Mouse (Mus musculus): ENCODE results near the gene Tmem165. TPM values are rescaled to one million over a fixed set of nuclear protein-coding genes. Genes with fewer than 3 reads are reported as not detected.

The Tmem165 gene
- total RNA-seq (2014; fragmentation: Nextera tagmentation) (98.5 and 105 TPM in 2 replicates), total RNA-seq (2017) (133 and 147 TPM in 2 replicates)

DNA sequence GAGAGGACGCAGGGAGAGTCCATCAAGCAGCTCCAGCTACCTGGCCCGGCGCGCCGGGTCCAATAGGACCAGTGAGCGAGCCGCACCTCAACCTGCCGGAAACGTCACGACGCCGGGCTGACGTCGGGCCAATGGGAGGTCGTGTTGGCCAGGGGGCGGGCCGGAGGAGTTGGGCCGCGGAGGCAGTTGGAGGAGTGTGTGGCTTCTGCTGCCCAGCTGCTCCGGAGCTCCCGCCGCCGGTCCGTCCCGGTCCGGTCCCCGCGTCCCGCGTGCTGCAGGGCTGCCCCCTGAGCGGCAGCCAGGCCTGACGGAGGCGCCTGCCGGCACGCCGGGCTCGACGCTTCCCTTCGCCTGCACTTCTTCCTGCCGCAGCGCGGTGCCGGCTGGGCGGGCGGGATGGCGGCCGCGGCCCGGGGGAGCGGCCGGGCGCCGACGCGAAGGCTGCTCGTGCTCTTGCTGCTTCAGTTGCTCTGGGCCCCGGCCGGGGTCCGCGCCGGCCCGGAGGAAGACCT, at the start of gene Tmem165:
Gene Tmem165, plus strand, starts transcription at position 131 of the 512 bp plus-strand sequence.
- peak; percentile 78 for ATAC-seq (replicated peaks; ENCODE audit: poor library complexity, severe bottlenecking)

DNA sequence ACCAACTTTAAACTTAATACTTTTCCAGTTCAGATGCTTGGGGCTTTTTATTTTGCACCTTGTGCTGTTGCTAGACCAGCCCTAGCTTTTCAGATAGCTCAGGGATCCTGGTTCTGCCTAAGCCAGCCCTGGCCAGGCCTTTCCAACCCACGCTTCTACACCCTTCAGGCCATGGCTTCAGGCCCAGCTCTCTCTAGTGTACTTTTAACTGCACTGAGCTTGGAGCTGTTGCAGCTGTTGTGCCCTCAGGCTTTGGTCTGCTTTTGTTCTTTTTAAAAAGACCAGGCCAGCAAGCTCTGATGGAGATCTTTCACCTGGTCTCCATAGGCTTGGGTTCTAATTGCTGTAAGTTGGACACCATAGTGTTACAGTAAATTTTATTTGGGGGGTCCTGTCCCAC, 48.0 kb upstream of the Tmem165 start:
- ATAC-seq (replicated peaks; ENCODE audit: poor library complexity, severe bottlenecking): no peak

DNA sequence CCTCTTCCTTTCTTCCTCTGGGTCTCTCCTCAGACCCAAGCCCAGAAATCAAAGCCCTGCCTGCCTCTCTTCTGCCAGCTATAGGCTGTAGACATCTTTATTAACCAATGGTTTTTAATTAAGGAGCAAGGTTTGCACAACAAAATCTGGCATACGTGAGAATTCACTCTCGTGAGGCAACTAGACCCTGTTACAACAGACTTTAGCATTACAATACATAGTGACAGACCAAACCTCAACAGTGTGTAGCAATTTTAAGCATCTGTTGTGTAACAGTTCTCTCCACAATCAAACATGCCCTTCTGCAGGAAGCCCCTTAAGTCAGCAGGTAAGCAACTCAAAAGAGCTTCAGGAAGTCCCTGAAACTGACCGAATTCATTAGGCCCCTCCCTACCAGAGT, 47.4 kb upstream of the Tmem165 start:
- peak; percentile 69 for ATAC-seq (replicated peaks; ENCODE audit: poor library complexity, severe bottlenecking)

DNA sequence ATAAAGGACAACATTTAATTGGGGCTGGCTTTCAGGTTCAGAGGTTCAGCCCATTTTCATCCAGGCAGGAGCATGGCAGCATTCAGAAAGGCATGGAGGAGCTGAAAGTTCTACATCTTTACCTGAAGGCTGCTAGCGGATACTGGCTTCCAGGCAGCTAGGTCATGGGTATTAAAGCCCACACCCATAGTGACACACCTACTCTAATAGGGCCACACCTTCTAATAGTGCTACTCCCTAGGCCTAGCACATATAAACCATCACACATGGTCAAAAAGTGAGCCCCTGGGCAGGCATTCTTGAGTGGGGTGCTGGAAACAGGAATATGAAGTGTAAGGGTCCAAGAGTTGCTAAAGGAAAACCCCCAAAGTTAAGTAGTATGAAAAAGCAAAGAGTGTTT, 46.1 kb upstream of the Tmem165 start:
- no peak for ATAC-seq (replicated peaks; ENCODE audit: poor library complexity, severe bottlenecking)

DNA sequence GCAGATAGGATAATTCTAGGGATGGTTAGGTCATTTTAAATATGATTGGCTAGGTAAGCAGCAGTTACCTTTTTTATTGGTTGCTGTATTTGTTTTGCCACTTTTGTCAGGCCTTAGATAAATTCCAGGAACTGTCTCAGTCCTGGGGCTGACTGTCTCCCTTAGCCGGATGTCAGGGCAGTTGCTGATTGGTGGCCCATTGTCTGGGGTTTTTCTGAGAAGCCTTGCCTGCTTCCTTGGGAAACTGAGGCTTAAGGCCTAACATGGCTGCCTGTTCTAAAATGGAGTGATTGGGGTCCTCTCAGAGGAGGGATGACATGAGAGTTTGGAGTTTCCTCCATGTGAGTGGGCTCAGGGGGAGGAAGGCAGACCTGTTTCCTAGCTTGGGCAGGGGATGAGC, 45.6 kb upstream of the Tmem165 start:
- ATAC-seq (replicated peaks; ENCODE audit: poor library complexity, severe bottlenecking): no peak

DNA sequence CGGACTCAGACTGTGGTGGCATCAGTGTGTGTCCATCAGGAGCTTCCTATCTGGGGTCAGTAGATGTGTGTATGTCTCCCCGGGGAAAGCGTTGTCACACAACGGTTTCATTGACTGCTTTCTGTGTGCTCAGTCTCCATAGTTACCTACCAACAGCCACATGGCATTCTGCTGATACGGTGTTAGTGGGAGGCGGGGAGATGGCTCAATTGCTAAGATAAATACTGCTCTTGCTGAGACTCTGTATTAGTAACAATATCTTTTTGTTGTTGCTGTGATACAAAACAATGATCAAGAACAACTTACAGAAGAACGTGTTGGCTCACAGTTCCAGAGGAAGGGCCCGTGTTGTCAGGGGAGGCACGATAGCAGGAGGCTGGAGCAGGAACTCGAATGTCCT, 45.2 kb upstream of the Tmem165 start:
- no peak for ATAC-seq (replicated peaks; ENCODE audit: poor library complexity, severe bottlenecking)

DNA sequence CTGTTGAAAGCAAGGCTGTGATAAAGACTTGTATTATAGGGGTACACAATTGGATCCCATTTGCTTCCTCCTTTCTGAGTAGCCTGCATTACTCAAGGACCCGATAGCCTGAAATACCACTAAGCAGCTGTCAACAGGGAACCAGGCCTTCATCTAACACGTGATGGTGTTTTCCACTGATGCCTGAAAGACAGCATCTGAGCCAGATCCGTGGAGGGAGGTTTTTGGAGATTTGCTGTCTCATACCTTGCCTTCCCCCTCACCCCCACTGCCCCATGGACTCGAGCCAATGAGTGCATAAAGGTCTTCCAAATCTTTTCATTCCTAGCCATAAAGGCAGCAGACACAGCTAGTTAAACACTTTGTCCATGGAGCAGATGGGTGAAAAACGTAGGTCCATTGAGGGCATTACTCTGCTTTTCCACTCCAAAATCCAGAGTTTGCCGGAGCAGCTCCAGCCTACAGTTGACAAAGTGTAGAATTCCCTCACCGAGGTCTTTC, 44.5 kb upstream of the Tmem165 start:
- ATAC-seq (replicated peaks; ENCODE audit: poor library complexity, severe bottlenecking): peak; percentile 26

DNA sequence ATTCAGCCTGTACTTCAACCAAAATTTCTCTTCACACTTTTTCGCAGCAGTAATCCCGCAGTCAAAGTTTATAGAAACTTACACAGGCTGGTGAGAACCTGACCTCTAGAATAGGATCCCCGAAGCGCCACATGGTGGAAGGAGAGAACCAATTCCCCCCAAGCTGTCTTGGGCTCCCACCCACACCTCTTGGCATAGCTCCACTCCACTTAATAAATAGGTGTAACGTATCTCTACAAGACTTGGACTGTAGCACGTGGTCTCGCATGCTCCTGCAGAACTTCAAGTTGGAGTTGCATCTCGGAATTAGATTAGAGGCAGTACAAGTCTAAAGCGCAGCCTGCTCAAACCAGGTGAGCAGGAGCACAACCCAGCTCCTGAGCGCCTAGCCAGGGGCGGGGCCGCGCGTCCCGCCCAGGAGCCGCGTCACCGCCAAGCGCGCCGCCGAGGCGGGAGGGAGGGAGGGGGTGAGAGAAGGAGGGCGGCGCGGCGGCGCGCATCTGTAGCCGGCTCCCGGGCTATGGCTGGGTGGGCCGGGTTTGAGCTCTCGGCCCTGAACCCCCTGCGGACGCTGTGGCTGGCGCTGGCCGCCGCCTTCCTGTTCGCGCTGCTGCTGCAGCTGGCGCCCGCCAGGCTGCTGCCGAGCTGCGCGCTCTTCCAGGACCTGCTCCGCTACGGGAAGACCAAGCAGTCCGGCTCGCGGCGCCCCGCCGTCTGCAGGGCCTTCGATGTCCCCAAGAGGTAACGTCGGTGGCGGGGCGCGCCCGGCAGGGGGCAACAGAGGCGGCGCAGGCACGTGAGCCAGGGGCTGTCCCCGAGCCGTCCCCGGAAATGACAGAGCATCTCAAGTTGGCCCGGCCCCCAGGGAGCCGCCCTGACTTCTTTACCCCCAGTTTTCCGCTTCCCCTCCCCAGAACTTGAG, 43.6 kb upstream of the Tmem165 start, which contains the start of gene Srd5a3:
Gene Srd5a3, plus strand, starts transcription at position 464 of the 922 bp plus-strand sequence.
- ATAC-seq (replicated peaks; ENCODE audit: poor library complexity, severe bottlenecking): peak; percentile 71

DNA sequence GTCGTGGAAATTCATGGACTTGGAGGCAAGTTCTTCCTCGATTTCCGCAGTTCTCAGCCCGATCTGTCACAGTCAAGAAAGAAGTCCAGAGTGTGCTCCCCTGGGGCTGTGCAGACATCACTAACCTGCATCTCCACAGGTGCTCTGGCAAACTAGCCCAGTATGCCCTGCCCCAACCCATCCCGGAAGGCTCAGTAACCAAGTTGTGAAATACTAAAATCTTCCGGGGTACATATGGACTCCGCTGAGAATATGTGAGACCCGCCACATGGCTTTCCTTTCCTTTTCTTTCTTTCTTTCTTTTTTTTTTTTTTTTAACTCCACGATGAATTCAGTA, 43.0 kb upstream of the Tmem165 start:
- ATAC-seq (replicated peaks; ENCODE audit: poor library complexity, severe bottlenecking): peak; percentile 25

DNA sequence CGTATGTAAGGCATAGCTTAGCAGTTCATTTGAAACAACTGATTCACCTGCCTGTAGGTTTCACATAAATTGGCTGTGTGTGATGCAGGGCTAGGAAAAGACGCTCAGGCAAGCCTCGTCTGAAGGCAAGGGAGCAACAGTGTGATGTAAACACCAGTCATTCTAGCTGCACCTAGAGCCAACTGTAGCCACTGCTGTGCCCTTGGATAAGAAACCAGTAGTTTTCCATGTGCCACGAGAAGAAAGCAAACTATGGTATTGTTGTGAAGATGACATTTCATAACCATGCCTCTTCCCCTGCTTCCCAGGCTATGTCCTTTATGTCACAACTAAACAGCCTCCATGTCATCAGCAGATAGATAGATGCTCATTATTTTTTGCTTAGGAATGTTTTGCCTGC, 40.3 kb upstream of the Tmem165 start:
- ATAC-seq (replicated peaks; ENCODE audit: poor library complexity, severe bottlenecking): no peak

DNA sequence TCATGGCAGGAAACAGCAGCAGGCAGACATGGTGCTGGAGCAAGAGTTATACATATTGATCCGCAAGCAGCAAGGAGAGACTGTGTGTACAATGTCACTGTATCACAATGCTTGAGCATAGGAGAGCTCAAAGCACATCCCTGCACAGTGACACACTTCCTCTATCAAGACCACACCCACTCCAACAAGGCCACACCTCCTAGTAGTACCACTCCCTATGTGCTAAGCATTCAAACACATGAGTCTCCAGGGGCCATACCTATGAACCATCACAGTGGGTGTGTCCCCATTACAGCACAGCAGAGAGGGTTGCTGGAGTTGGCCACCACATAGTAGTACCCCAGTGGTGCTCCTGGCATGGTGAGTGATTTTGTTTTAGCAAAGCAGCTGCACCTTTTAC, 37.3 kb upstream of the Tmem165 start:
- peak; percentile 17; the same call in 1 of the 2 replicates for ATAC-seq (replicated peaks; ENCODE audit: poor library complexity, severe bottlenecking)

DNA sequence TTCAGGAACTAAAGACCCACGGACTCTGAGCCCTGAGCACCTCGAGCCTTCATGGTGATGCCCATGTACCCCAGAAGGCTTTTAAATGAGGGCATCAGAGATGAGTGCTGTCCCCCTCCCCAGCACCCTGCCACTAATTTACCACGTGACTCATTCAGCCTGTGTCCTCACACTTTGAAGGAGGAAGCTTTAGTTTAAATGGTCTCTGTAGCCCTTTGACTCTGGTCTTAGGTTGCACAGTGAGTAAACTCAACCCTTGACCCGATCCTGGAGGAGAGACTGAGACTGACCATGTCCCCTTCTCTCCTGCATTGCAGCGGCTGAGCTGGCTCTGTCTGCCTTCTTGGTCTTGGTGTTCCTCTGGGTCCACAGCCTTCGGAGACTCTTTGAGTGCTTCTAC, 34.2 kb upstream of the Tmem165 start:
- ATAC-seq (replicated peaks; ENCODE audit: poor library complexity, severe bottlenecking): no peak

DNA sequence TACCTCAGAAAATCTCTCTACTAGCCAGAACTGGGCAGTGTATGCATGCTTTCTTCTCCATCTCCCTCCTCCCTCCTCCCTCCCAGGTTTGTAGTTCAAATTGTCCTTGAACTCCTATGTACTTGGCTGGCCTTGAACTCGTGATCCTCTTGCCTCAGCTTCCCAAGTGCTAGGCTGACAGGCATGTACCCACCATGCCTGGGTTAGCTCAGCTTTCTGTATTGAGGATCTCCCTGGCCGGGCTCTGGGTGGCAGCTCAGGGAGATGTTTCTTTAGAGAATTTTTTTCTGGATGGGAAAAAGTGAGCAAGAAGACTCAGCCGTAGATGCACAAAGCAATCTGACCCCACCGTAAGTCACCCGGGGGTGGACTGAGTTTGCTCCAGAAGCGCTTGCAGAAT, 30.7 kb upstream of the Tmem165 start:
- no peak for ATAC-seq (replicated peaks; ENCODE audit: poor library complexity, severe bottlenecking)

DNA sequence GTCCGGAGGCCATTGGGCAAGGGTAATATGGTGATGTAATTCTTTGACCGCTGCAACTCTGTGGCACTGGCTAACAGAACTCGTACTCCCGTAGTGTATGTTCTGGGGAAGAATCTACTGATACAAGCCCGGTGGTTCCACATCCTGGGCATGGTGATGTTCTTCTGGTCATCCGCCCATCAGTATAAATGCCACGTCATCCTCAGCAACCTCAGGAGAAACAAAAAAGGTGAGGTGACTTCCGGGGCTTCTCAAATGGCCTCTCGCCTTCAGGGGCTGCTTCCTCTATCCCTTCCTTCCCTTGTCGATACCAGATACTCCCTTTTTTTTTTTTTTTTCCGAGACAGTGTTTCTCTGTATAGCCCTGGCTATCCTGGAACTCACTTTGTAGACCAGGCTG, 30.2 kb upstream of the Tmem165 start:
- ATAC-seq (replicated peaks; ENCODE audit: poor library complexity, severe bottlenecking): no peak

DNA sequence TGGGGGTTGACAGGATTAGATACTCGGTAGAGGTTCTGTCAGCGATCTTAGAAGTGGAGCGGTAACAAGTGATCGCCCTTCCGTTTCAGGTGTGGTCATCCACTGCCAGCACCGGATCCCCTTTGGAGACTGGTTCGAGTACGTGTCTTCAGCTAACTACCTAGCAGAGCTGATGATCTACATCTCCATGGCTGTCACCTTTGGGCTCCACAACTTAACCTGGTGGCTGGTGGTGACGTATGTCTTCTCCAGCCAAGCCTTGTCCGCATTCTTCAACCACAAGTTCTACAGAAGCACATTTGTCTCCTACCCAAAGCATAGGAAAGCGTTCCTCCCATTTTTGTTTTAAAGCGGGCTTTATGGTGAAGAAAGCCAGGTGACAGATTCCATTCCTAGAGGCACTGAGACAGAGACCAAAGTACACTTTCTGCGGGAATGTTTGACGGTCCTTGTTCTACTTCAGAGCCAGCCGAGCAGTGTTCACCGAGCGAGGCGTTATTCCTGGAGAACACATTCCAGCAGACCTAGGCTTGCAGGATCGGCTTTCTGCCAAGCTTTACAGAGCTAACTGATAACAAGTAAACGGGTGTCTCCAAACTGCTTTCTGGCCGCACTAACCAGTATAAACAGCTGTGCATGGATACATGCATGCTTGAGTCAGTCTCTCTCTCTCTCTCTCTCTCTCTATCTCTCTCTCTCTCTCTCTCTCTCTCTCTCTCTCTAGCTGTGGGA, 29.1 kb upstream of the Tmem165 start:
- ATAC-seq (replicated peaks; ENCODE audit: poor library complexity, severe bottlenecking): no peak

DNA sequence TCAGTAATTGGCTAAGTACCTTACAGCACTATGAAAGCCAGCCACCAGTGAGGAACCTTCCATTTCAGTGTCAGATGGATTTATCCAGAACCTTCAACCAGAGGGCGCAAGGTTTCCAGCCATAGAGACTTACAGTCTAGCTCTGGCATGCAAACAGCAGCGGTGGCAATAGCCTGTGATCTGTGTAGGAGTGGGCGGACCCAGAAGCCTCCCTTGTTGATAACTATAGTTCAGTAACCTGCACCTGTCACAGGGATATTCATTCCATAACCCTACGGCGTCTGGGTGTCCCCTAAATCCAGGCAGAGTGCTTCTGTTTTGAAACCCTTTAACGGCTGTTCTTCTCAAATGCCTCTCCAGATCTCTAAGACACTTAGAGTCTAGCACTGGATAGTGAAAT, 24.1 kb upstream of the Tmem165 start:
- no peak for ATAC-seq (replicated peaks; ENCODE audit: poor library complexity, severe bottlenecking)

DNA sequence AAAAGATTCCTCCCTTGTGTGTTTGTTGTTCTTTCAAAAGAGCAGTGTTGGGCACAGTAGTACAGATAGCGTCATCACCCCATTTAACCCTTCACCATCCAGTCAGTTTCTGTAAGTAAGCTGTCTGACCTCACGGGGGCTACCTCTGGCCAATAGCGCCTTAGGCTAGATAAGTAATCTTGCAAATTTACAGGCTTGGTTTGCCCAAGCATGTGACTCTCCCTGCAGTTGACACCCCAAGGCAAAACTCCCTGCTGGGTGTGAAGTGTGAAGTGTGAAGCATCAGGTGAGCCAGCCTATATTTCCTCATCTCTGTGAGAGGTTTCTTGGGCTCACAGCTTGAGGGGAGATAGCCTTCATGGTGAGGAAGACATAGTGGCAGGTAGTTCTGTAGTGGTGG, 23.6 kb upstream of the Tmem165 start:
- ATAC-seq (replicated peaks; ENCODE audit: poor library complexity, severe bottlenecking): no peak

DNA sequence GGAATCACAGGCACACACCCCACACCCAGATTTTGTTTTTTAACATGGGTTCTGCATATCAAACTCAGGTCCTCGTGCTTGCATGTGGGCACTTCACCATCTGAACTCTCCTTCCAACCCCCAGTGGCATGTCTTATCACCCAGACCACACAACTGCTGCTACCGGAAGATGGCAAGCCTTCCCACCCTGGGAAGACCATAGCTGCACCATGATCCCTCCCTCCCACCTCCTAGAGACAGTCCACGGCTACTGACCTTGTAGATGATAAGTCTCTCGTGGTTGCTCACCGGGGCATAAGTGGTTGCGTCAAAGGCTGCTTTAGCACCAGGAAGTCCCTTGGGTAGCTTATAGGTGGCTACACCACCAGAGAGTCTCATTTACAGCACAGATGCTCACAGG, 22.2 kb upstream of the Tmem165 start:
- ATAC-seq (replicated peaks; ENCODE audit: poor library complexity, severe bottlenecking): no peak

DNA sequence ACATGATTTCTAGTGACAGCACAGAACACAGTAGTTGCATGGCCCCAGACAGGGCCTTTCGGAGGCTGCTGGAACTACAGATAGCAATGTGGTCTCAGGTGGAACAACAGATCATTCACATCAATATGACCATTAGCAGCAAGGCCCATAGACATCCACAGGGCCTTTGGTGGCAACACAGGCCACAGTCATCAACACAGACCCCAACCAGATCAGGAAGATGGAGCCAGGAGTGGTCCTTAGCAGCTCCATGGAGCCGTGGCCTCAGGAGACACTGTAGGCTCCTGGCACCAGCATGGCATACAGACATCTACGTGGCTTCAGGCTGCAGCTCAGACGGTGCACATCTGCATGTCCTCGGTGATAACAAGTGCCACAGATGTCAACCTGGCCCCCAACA, 20.8 kb upstream of the Tmem165 start:
- ATAC-seq (replicated peaks; ENCODE audit: poor library complexity, severe bottlenecking): no peak

DNA sequence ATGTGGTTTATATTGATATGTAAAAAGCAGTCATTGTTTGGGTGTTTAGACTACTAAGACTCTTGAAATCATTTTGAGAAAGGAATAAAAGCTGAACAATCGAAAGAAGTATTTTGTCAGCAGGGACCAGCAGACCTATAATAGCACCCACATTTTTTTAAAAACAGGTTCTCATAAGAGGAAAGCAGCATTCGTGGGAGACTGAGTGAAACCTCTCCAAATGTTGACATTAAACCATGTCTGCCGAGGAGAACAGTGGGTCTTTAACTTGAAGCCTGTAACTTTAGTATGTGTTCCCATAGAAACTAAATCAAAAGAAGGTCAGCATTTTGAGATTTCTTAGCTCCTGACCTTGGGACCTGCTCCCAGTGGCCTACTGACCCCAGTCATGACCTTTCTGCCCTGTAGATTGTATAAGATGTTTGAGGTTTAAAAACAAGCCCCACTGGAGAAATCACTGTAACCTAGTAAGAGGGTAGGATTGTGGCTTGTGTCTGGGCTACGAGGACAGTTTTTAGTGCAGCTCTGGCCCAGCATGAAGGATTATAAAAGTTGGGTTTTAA, 19.8 kb upstream of the Tmem165 start:
- ATAC-seq (replicated peaks; ENCODE audit: poor library complexity, severe bottlenecking): no peak

DNA sequence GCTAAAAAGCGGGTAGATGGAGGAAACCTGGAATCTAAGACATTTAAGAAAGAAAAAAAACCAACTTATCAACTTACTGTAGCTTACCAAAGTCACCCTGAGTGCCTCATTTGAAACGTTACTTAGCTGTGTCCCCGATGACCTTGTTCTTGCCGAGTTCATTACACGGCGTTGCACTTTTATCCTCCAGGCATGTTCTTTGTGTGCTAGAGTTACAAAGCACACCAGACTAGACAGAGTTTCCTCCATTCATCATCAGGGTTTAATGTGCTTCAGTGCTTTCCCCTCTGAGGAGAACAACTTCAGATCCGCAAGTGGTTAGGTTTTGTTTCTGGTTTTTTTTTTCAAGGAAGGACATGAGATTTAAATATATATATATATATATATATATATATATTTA, 18.9 kb upstream of the Tmem165 start:
- no peak for ATAC-seq (replicated peaks; ENCODE audit: poor library complexity, severe bottlenecking)
